Mouse (Mus musculus) kidney, embryonic 16.5 days (tissue): ENCODE measurements around the gene Fgfr2. TPM values are rescaled to one million over a fixed set of nuclear protein-coding genes. Genes with fewer than 3 reads are reported as not detected.

Source experiments
- ATAC-seq: fragments of 200-750 bp; cut with Nextera tagmentation; 2 replicates; pipeline ENCODE4 v1.8.0; 2017; ENCODE audit warnings: moderate TSS enrichment; ENCODE audit not compliant: low FRiP score, low TSS enrichment
- H3K27ac ChIP-seq: fragments of 300-500 bp; sonication (generic); 2 replicates; pipeline ENCODE4 v1.5.1; 2014; ENCODE audit warnings: low read length
- H3K27me3 ChIP-seq: fragments of 300-500 bp; sonication (generic); 2 replicates; pipeline ENCODE4 v1.6.1; 2014; ENCODE audit warnings: low read length, control low read depth, mixed read lengths; ENCODE audit not compliant: insufficient read depth
- H3K36me3 ChIP-seq: fragments of 300-500 bp; sonication (generic); 2 replicates; pipeline ENCODE4 v1.6.1; 2014; ENCODE audit warnings: low read length, control low read depth, mixed read lengths; ENCODE audit not compliant: insufficient read depth
- H3K4me1 ChIP-seq: fragments of 300-500 bp; sonication (generic); 2 replicates; pipeline ENCODE4 v1.6.1; 2014; ENCODE audit warnings: low read length, control low read depth, mixed read lengths; ENCODE audit not compliant: insufficient read depth
- H3K4me2 ChIP-seq: fragments of 300-500 bp; sonication (generic); replicated peaks from 2 replicates; pipeline ENCODE4 v1.6.1; 2014; ENCODE audit warnings: low read depth, low read length
- H3K4me3 ChIP-seq: fragments of 300-500 bp; sonication (generic); 2 replicates; pipeline ENCODE4 v1.5.1; 2014; ENCODE audit warnings: mild to moderate bottlenecking, low read length
- H3K9ac ChIP-seq: fragments of 300-500 bp; sonication (generic); replicated peaks from 2 replicates; pipeline ENCODE4 v1.6.1; 2014; ENCODE audit warnings: low read length
- H3K9me3 ChIP-seq: fragments of 300-500 bp; sonication (generic); 2 replicates; pipeline ENCODE4 v1.6.1; 2016; ENCODE audit warnings: low read length, control low read depth
- WGBS: fragments of 180-500 bp; shearing (Covaris S2); extraction: QIAGEN DNeasy Blood & Tissue Kit; methylation state at CpG from one replicate; pipeline ENCODE4 v1.1.7; 2014; 5-methylcytosine and 5-hydroxymethylcytosine counted together
- polyA plus RNA-seq: library from polyadenylated mRNA; unstranded; fragments of >200 nt; fragmentation: Nextera tagmentation; extraction: Ambion mirVana; gene quantifications from 2 replicates; pipeline ENCODE4 v1.2.1, GENCODE M21; 2015

The Fgfr2 gene
- polyA plus RNA-seq, 1 experiment from 2014 or later, result 118 TPM

- no peaks in the 10 kb centered on the region for H3K27me3 ChIP-seq
- H3K4me1 ChIP-seq, result peaks cover 18% of the 10 kb centered on the region
- H3K4me3 ChIP-seq, result no peak overlapping the region
- H3K9ac ChIP-seq, result no peak overlapping the region
- no peak for ATAC-seq
- no peaks in the 10 kb centered on the region for H3K9me3 ChIP-seq
- no peak overlapping the region for H3K4me2 ChIP-seq
- peaks cover 6% of the 10 kb centered on the region; the same call in 1 of the 2 replicates for H3K36me3 ChIP-seq
- 89% methylated on average over 11 of the region's 11 CpGs for WGBS
- H3K27ac ChIP-seq, result no peak overlapping the region
Observed at GRCm38 (mm10) chr7:132766235-132766871, 356.8 kb downstream of the Fgfr2 start.

- no peak for ATAC-seq
- Histone ChIP-seq H3K9ac (no peak overlapping the region), H3K27ac (no peak overlapping the region), H3K36me3 (peaks cover 6% of the 10 kb centered on the region; the same call in 1 of the 2 replicates), H3K4me1 (peaks cover 18% of the 10 kb centered on the region), H3K9me3 (no peaks in the 10 kb centered on the region), H3K27me3 (no peaks in the 10 kb centered on the region), H3K4me2 (no peak overlapping the region), H3K4me3 (no peak overlapping the region)
- WGBS, result 86% methylated on average over 3 of the region's 3 CpGs
Observed at GRCm38 (mm10) chr7:132765629-132766186, 357.4 kb downstream of the Fgfr2 start.

GRCm38 (mm10) chr7:132764896-132765491, 358.2 kb downstream of the Fgfr2 start:
- WGBS, result 81% methylated on average over 4 of the region's 4 CpGs
- no peak overlapping the region for H3K4me2 ChIP-seq
- H3K9me3 ChIP-seq, result no peaks in the 10 kb centered on the region
- H3K4me1 ChIP-seq, result peaks cover 18% of the 10 kb centered on the region
- no peaks in the 10 kb centered on the region for H3K27me3 ChIP-seq
- H3K4me3 ChIP-seq, result no peak overlapping the region
- no peak overlapping the region for H3K27ac ChIP-seq
- H3K9ac ChIP-seq, result no peak overlapping the region
- ATAC-seq, result no peak
- peaks cover 8% of the 10 kb centered on the region; the same call in 1 of the 2 replicates for H3K36me3 ChIP-seq

- Histone ChIP-seq H3K9ac (no peak overlapping the region), H3K9me3 (no peaks in the 10 kb centered on the region), H3K4me2 (no peak overlapping the region), H3K4me3 (no peak overlapping the region), H3K27ac (no peak overlapping the region), H3K27me3 (no peaks in the 10 kb centered on the region), H3K4me1 (peaks cover 13% of the 10 kb centered on the region), H3K36me3 (peaks cover 9% of the 10 kb centered on the region; the same call in 1 of the 2 replicates)
- no peak for ATAC-seq
- 92% methylated on average over 4 of the region's 4 CpGs for WGBS
Observed at GRCm38 (mm10) chr7:132764314-132764713, 358.8 kb downstream of the Fgfr2 start.

GRCm38 (mm10) chr7:132763911-132764310, 359.2 kb downstream of the Fgfr2 start:
- H3K4me3 ChIP-seq, result no peak overlapping the region

GRCm38 (mm10) chr7:132763351-132763750, 359.8 kb downstream of the Fgfr2 start:
- H3K27ac ChIP-seq, result no peak overlapping the region
- H3K4me2 ChIP-seq, result no peak overlapping the region
- H3K4me1 ChIP-seq, result peaks cover 10% of the 10 kb centered on the region
- no peak for ATAC-seq
- H3K4me3 ChIP-seq, result no peak overlapping the region
- H3K36me3 ChIP-seq, result peaks cover 16% of the 10 kb centered on the region; the same call in 1 of the 2 replicates
- no peak overlapping the region for H3K9ac ChIP-seq
- H3K27me3 ChIP-seq, result no peaks in the 10 kb centered on the region
- H3K9me3 ChIP-seq, result no peaks in the 10 kb centered on the region
- 92% methylated on average over 6 of the region's 6 CpGs for WGBS

More at GRCm38 (mm10) chr7:132763911-132764310, 359.2 kb downstream of the Fgfr2 start:
- H3K36me3 ChIP-seq, result peaks cover 13% of the 10 kb centered on the region; the same call in 1 of the 2 replicates
- WGBS, result 89% methylated on average over 5 of the region's 5 CpGs
- H3K27me3 ChIP-seq, result no peaks in the 10 kb centered on the region
- no peak overlapping the region for H3K27ac ChIP-seq
- no peaks in the 10 kb centered on the region for H3K9me3 ChIP-seq
- H3K9ac ChIP-seq, result no peak overlapping the region
- ATAC-seq, result no peak
- no peak overlapping the region for H3K4me2 ChIP-seq
- peaks cover 10% of the 10 kb centered on the region for H3K4me1 ChIP-seq

- Histone ChIP-seq H3K4me1 (no peaks in the 10 kb centered on the region; the same call in 1 of the 2 replicates), H3K9me3 (no peaks in the 10 kb centered on the region), H3K27me3 (no peaks in the 10 kb centered on the region), H3K27ac (no peak overlapping the region), H3K4me3 (no peak overlapping the region), H3K36me3 (peaks cover 16% of the 10 kb centered on the region; the same call in 1 of the 2 replicates), H3K9ac (no peak overlapping the region), H3K4me2 (no peak overlapping the region)
- 91% methylated on average over 2 of the region's 2 CpGs for WGBS
- no peak for ATAC-seq
Observed at GRCm38 (mm10) chr7:132761409-132761808, 361.7 kb downstream of the Fgfr2 start.

- Histone ChIP-seq H3K27ac (no peak overlapping the region), H3K27me3 (no peaks in the 10 kb centered on the region), H3K4me1 (no peaks in the 10 kb centered on the region; the same call in 1 of the 2 replicates), H3K4me3 (no peak overlapping the region), H3K9ac (no peak overlapping the region), H3K36me3 (peaks cover 16% of the 10 kb centered on the region; the same call in 1 of the 2 replicates), H3K4me2 (no peak overlapping the region), H3K9me3 (no peaks in the 10 kb centered on the region)
- 92% methylated on average over 6 of the region's 6 CpGs for WGBS
- ATAC-seq, result no peak
Observed at GRCm38 (mm10) chr7:132760589-132761180, 362.5 kb downstream of the Fgfr2 start.

GRCm38 (mm10) chr7:132759926-132760325, 363.2 kb downstream of the Fgfr2 start:
- WGBS, result 96% methylated on average over 6 of the region's 6 CpGs
- H3K9ac ChIP-seq, result no peak overlapping the region
- no peaks in the 10 kb centered on the region; the same call in 1 of the 2 replicates for H3K4me1 ChIP-seq
- no peak overlapping the region for H3K27ac ChIP-seq
- no peak overlapping the region for H3K4me2 ChIP-seq
- ATAC-seq, result no peak
- no peaks in the 10 kb centered on the region for H3K9me3 ChIP-seq
- H3K4me3 ChIP-seq, result no peak overlapping the region
- no peaks in the 10 kb centered on the region for H3K27me3 ChIP-seq
- H3K36me3 ChIP-seq, result peaks cover 16% of the 10 kb centered on the region; the same call in 1 of the 2 replicates
